In genomic region chr7:31002650-31003049, GRCm38 (mm10) we compare ENCODE assay signal across 8 mouse cellular contexts. TPM values are rescaled to one million over a fixed set of nuclear protein-coding genes. Genes with fewer than 3 reads are reported as not detected.
DNase-seq lines count a peak whose midpoint lies in the region; ATAC-seq and TF ChIP-seq lines count a peak whose summit lies in the region.

No protein-coding gene starts in this region.

- intact Hi-C loops in left cerebral cortex, adult 2 months (cut with DNase I), result no loop called here
- intact Hi-C loops in left cerebral cortex, postnatal 14 days (cut with DNase I), result no loop called here
- intact Hi-C loops in left cerebral cortex, postnatal 4 days (cut with DNase I), result no loop called here

- H3K4me3 ChIP-seq in left cerebral cortex, adult 2 months, result no peak overlapping the region

- peak; percentile 89 for ATAC-seq in megakaryocyte progenitor cell, adult 5-6 weeks (replicated peaks; ENCODE audit: poor library complexity)

- H3K27ac ChIP-seq in left cerebral cortex, adult 2 months, result peak overlapping the region; percentile 32; the same call in 1 of the 2 replicates

- TF ChIP-seq CTCF in left cerebral cortex, adult 2 months (IDR thresholded peaks at IDR 0.05), result no peak

- DNase-seq in left cerebral cortex, adult 2 months (ENCODE audit: extremely low spot score in 1 of 2, low spot score in 2 of 2), result no peak
- no peak for DNase-seq in left cerebral cortex, postnatal 14 days (ENCODE audit: low spot score in 2 of 2)
- DNase-seq in kidney, postnatal 14 days, result peak; percentile 33
- DNase-seq in thymus, postnatal 4 days, result peak; percentile 34
- DNase-seq in left cerebral cortex, postnatal 4 days, result no peak
- no peak for DNase-seq in gastrocnemius, postnatal 10 days
- no peak for DNase-seq in right cerebral cortex, postnatal 14 days

RNA-seq across cellular contexts. Expression of gene Fam187b, which starts 29.1 kb away (rescaled TPM):
- under 1 TPM; 0.23 to 0.38 TPM for total RNA-seq in left cerebral cortex, adult 2 months (2021)
- total RNA-seq in left cerebral cortex, postnatal 14 days (2021), result under 1 TPM; 0.18 to 0.27 TPM
- 0.10 and 0.34 TPM in 2 replicates for total RNA-seq in megakaryocyte progenitor cell, adult 5-6 weeks (2015)
- 0.42 and 0.91 TPM in 2 replicates for total RNA-seq in megakaryocyte progenitor cell, adult 5-6 weeks (2017)
- total RNA-seq in left cerebral cortex, postnatal 4 days (2021), result under 1 TPM in 1 of 2 experiments, not detected in 1; 0.42 TPM
- under 1 TPM in 1 of 2 experiments, not detected in 1; 0.18 TPM for total RNA-seq in gastrocnemius, postnatal 10 days (2021)

RNA-seq across cellular contexts. Expression of gene Lsr, which starts 29.4 kb away (rescaled TPM):
- 10 to 100 TPM; 10.1 to 10.2 TPM for total RNA-seq in left cerebral cortex, adult 2 months (2021)
- total RNA-seq in left cerebral cortex, postnatal 14 days (2021), result 10 to 100 TPM; 11.9 to 13.0 TPM
- total RNA-seq in megakaryocyte progenitor cell, adult 5-6 weeks (2015), result 0.12 and 0.59 TPM in 2 replicates
- 0.33 and 0.68 TPM in 2 replicates for total RNA-seq in megakaryocyte progenitor cell, adult 5-6 weeks (2017)
- total RNA-seq in left cerebral cortex, postnatal 4 days (2021), result 10 to 100 TPM; 12.5 to 12.8 TPM
- under 1 TPM; 0.49 to 0.72 TPM for total RNA-seq in gastrocnemius, postnatal 10 days (2021)

RNA-seq across cellular contexts. Expression of gene Fxyd5, which starts 39.6 kb away (rescaled TPM):
- total RNA-seq in left cerebral cortex, adult 2 months (2021), result 10 to 100 TPM; 34.1 to 39.0 TPM
- 10 to 100 TPM; 36.3 to 37.2 TPM for total RNA-seq in left cerebral cortex, postnatal 14 days (2021)
- total RNA-seq in megakaryocyte progenitor cell, adult 5-6 weeks (2015), result 389 and 471 TPM in 2 replicates
- total RNA-seq in megakaryocyte progenitor cell, adult 5-6 weeks (2017), result 244 and 257 TPM in 2 replicates
- total RNA-seq in left cerebral cortex, postnatal 4 days (2021), result 10 to 100 TPM; 23.5 to 25.4 TPM
- total RNA-seq in gastrocnemius, postnatal 10 days (2021), result 10 to 100 TPM; 10.1 to 21.5 TPM

RNA-seq across cellular contexts. Expression of gene Usf2, which starts 46.0 kb away (rescaled TPM):
- 100 to 1,000 TPM; 131 to 134 TPM for total RNA-seq in left cerebral cortex, adult 2 months (2021)
- 100 to 1,000 TPM; 113 to 115 TPM for total RNA-seq in left cerebral cortex, postnatal 14 days (2021)
- 92.6 and 97.4 TPM in 2 replicates for total RNA-seq in megakaryocyte progenitor cell, adult 5-6 weeks (2015)
- total RNA-seq in megakaryocyte progenitor cell, adult 5-6 weeks (2017), result 137 and 162 TPM in 2 replicates
- total RNA-seq in left cerebral cortex, postnatal 4 days (2021), result 100 to 1,000 TPM in 1 of 2 experiments, 10 to 100 TPM in 1; 92.8 to 105 TPM
- 10 to 100 TPM; 76.7 to 78.9 TPM for total RNA-seq in gastrocnemius, postnatal 10 days (2021)

RNA-seq across cellular contexts. Expression of gene Fxyd7, which starts 48.6 kb away (rescaled TPM):
- 100 to 1,000 TPM; 174 to 184 TPM for total RNA-seq in left cerebral cortex, adult 2 months (2021)
- total RNA-seq in left cerebral cortex, postnatal 14 days (2021), result 100 to 1,000 TPM; 326 to 365 TPM
- not detected in 2 replicates for total RNA-seq in megakaryocyte progenitor cell, adult 5-6 weeks (2015)
- total RNA-seq in megakaryocyte progenitor cell, adult 5-6 weeks (2017), result not detected in 2 replicates
- 100 to 1,000 TPM; 108 to 159 TPM for total RNA-seq in left cerebral cortex, postnatal 4 days (2021)
- 1 to 10 TPM; 2.4 to 2.6 TPM for total RNA-seq in gastrocnemius, postnatal 10 days (2021)

Comparison
In these comparisons a context has a peak if more than half of its experiments do, and no peak if none do; other contexts are left out.
1. DNase-seq: peak in kidney, postnatal 14 days (single experiment) and thymus, postnatal 4 days (single experiment); none in left cerebral cortex, adult 2 months (0 of 2), left cerebral cortex, postnatal 14 days (0 of 2), left cerebral cortex, postnatal 4 days (single experiment), gastrocnemius, postnatal 10 days (single experiment) and right cerebral cortex, postnatal 14 days (single experiment).
2. RNA of gene Lsr, which starts 29.4 kb away (total RNA-seq): 11.9 to 13.0 TPM in left cerebral cortex, postnatal 14 days, 12.5 to 12.8 TPM in left cerebral cortex, postnatal 4 days and 10.1 to 10.2 TPM in left cerebral cortex, adult 2 months; 0.49 to 0.72 TPM in gastrocnemius, postnatal 10 days and 0.12 to 0.68 TPM in megakaryocyte progenitor cell, adult 5-6 weeks; every median in the first group is over 4 times any median in the second.
3. RNA of gene Fxyd5, which starts 39.6 kb away (total RNA-seq): 244 to 471 TPM in megakaryocyte progenitor cell, adult 5-6 weeks; 34.1 to 39.0 TPM in left cerebral cortex, adult 2 months, 36.3 to 37.2 TPM in left cerebral cortex, postnatal 14 days, 23.5 to 25.4 TPM in left cerebral cortex, postnatal 4 days and 10.1 to 21.5 TPM in gastrocnemius, postnatal 10 days; every median in the first group is over 4 times any median in the second.